Mouse (Mus musculus): ENCODE data around the gene Dennd1c.

DNA sequence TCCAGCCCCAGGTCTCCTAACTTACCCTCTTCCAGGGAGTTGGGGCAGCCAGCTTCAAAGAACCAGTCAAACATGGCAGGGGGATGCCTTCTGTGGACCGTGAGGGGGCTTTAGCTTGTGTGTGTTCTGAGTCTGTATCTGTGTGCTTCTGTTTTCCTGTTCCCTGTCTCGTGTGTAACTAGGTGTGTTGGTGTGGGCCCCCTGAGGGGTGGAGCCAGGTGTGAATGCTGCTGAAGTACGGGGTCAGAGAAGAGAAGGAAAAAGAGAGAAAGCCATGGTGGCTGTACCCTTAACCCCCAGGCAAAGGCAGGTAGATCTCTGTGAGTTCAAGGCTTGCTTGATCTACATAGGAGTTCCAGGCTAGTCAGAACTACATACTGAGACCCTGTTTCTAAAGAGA, 1.4 kb downstream of the Dennd1c start:
- TF ChIP-seq CTCF (IDR thresholded peaks at IDR 0.05; ENCODE audit: control insufficient read depth, insufficient read depth, insufficient read length) (no peak), USF1 (IDR thresholded peaks at IDR 0.05; ENCODE audit: low read depth) (no peak), MYOD1 (IDR thresholded peaks at IDR 0.05; ENCODE audit: control insufficient read depth, insufficient read length, low read depth) (no peak), CEBPB (IDR thresholded peaks at IDR 0.05; ENCODE audit: low read depth) (no peak), MYOG (IDR thresholded peaks at IDR 0.05; ENCODE audit: control insufficient read depth, extremely low read depth, insufficient read length) (no peak)

Data from C2C12 (cell line).